Mouse (Mus musculus): ENCODE measurements around the gene Fam126b. TPM values are rescaled to one million over a fixed set of nuclear protein-coding genes. Genes with fewer than 3 reads are reported as not detected.
"Not testable (repeated sequence)": the region's sequence is repeated elsewhere in the genome, so short reads cannot be mapped to it uniquely, and the experiment has no call there.

The Fam126b gene
- polyA plus RNA-seq, 1 experiment from 2014 or later, result 8.4 TPM

GRCm38 (mm10) chr1:58562455-58562854, 23.7 kb downstream of the Fam126b start:
- no peak overlapping the region for H3K9ac ChIP-seq (ENCODE audit: low read depth, low read length)
- 88% methylated on average over 1 of the region's 1 CpGs for WGBS
- H3K9me3 ChIP-seq (ENCODE audit: control insufficient read depth, low read length), result no peaks in the 10 kb centered on the region
- ATAC-seq (ENCODE audit: low read depth) (no peak), DNase-seq (ENCODE audit: low spot score) (peak; percentile 5)
- 0 out of 2 replicates have a peak, but pooled peaks cover 11% of the 10 kb centered on the region for H3K36me3 ChIP-seq (ENCODE audit: control insufficient read depth, insufficient read depth, low read length)
- H3K4me1 ChIP-seq (ENCODE audit: control insufficient read depth, insufficient read depth, low read length), result no peaks in the 10 kb centered on the region
- no peak overlapping the region for H3K27ac ChIP-seq (replicated peaks; ENCODE audit: low read depth, low read length)
- H3K27me3 ChIP-seq (replicated peaks; ENCODE audit: control insufficient read depth, insufficient read depth, low read length), result no peaks in the 10 kb centered on the region
- no peak overlapping the region for H3K4me2 ChIP-seq (ENCODE audit: low read depth, low read length)
- H3K4me3 ChIP-seq (ENCODE audit: low read depth, low read length), result no peak overlapping the region

GRCm38 (mm10) chr1:58560370-58560769, 25.8 kb downstream of the Fam126b start:
- WGBS, result 85% methylated on average over 6 of the region's 6 CpGs
- 0 out of 2 replicates have a peak, but pooled peaks cover 18% of the 10 kb centered on the region for H3K36me3 ChIP-seq (ENCODE audit: control insufficient read depth, insufficient read depth, low read length)
- not testable (repeated sequence) for H3K9me3 ChIP-seq (ENCODE audit: control insufficient read depth, low read length); DNase-seq (ENCODE audit: low spot score); H3K27me3 ChIP-seq (replicated peaks; ENCODE audit: control insufficient read depth, insufficient read depth, low read length); H3K4me3 ChIP-seq (ENCODE audit: low read depth, low read length); H3K27ac ChIP-seq (replicated peaks; ENCODE audit: low read depth, low read length); H3K9ac ChIP-seq (ENCODE audit: low read depth, low read length); H3K4me2 ChIP-seq (ENCODE audit: low read depth, low read length); ATAC-seq (ENCODE audit: low read depth); H3K4me1 ChIP-seq (ENCODE audit: control insufficient read depth, insufficient read depth, low read length)

GRCm38 (mm10) chr1:58541386-58541785, 44.7 kb downstream of the Fam126b start:
- H3K36me3 ChIP-seq (ENCODE audit: control insufficient read depth, insufficient read depth, low read length), result peaks cover 60% of the 10 kb centered on the region
- ATAC-seq (ENCODE audit: low read depth), result no peak
- no peak overlapping the region for H3K4me3 ChIP-seq (ENCODE audit: low read depth, low read length)
- WGBS, result 79% methylated on average over 1 of the region's 1 CpGs
- H3K9me3 ChIP-seq (ENCODE audit: control insufficient read depth, low read length), result no peaks in the 10 kb centered on the region
- H3K9ac ChIP-seq (ENCODE audit: low read depth, low read length), result no peak overlapping the region
- DNase-seq (ENCODE audit: low spot score), result no peak
- H3K27me3 ChIP-seq (replicated peaks; ENCODE audit: control insufficient read depth, insufficient read depth, low read length), result no peaks in the 10 kb centered on the region
- H3K4me2 ChIP-seq (ENCODE audit: low read depth, low read length), result no peak overlapping the region
- no peaks in the 10 kb centered on the region for H3K4me1 ChIP-seq (ENCODE audit: control insufficient read depth, insufficient read depth, low read length)
- no peak overlapping the region for H3K27ac ChIP-seq (replicated peaks; ENCODE audit: low read depth, low read length)

- Histone ChIP-seq H3K4me2 (ENCODE audit: low read depth, low read length) (no peak overlapping the region), H3K27me3 (replicated peaks; ENCODE audit: control insufficient read depth, insufficient read depth, low read length) (no peaks in the 10 kb centered on the region), H3K9me3 (ENCODE audit: control insufficient read depth, low read length) (peaks cover 65% of the 10 kb centered on the region), H3K4me3 (ENCODE audit: low read depth, low read length) (no peak overlapping the region), H3K27ac (replicated peaks; ENCODE audit: low read depth, low read length) (no peak overlapping the region), H3K4me1 (ENCODE audit: control insufficient read depth, insufficient read depth, low read length) (peaks cover 11% of the 10 kb centered on the region), H3K9ac (ENCODE audit: low read depth, low read length) (no peak overlapping the region), H3K36me3 (ENCODE audit: control insufficient read depth, insufficient read depth, low read length) (no peaks in the 10 kb centered on the region; the same call in 1 of the 2 replicates)
- 96% methylated on average over 3 of the region's 3 CpGs for whole genome bisulfite sequencing
- no peak for ATAC-seq (ENCODE audit: low read depth)
- no peak for DNase-seq (ENCODE audit: low spot score)
Observed at GRCm38 (mm10) chr1:58507249-58507648, 78.9 kb downstream of the Fam126b start.

GRCm38 (mm10) chr1:58504577-58505254, 81.4 kb downstream of the Fam126b start, which contains the start of gene Orc2:
Gene Orc2 (minus strand): TSS chr1:58505109.
- peak within 1 kb of the TSS; percentile 81 for H3K4me3 ChIP-seq (ENCODE audit: low read depth, low read length)
- DNase-seq (ENCODE audit: low spot score), result peak; percentile 98
- ATAC-seq (ENCODE audit: low read depth), result peak; percentile 100
- H3K9ac ChIP-seq (ENCODE audit: low read depth, low read length), result peak within 1 kb of the TSS; percentile 87
- peak within 1 kb of the TSS; percentile 71 for H3K4me2 ChIP-seq (ENCODE audit: low read depth, low read length)
- peaks cover 10% of the 10 kb centered on the region for H3K36me3 ChIP-seq (ENCODE audit: control insufficient read depth, insufficient read depth, low read length)
- H3K9me3 ChIP-seq (ENCODE audit: control insufficient read depth, low read length), result peaks cover 42% of the 10 kb centered on the region
- H3K4me1 ChIP-seq (ENCODE audit: control insufficient read depth, insufficient read depth, low read length), result peaks cover 11% of the 10 kb centered on the region
- no peaks in the 10 kb centered on the region for H3K27me3 ChIP-seq (replicated peaks; ENCODE audit: control insufficient read depth, insufficient read depth, low read length)
- under 1% methylated on average over 56 of the region's 64 CpGs for WGBS
- H3K27ac ChIP-seq (replicated peaks; ENCODE audit: low read depth, low read length), result peak within 1 kb of the TSS; percentile 78

GRCm38 (mm10) chr1:58503793-58504370, 82.2 kb downstream of the Fam126b start:
- peak overlapping the region; percentile 71 for H3K4me2 ChIP-seq (ENCODE audit: low read depth, low read length)
- H3K4me1 ChIP-seq (ENCODE audit: control insufficient read depth, insufficient read depth, low read length), result peaks cover 11% of the 10 kb centered on the region
- H3K36me3 ChIP-seq (ENCODE audit: control insufficient read depth, insufficient read depth, low read length), result peaks cover 18% of the 10 kb centered on the region
- peaks cover 34% of the 10 kb centered on the region for H3K9me3 ChIP-seq (ENCODE audit: control insufficient read depth, low read length)
- H3K27ac ChIP-seq (replicated peaks; ENCODE audit: low read depth, low read length), result peak overlapping the region; percentile 78; the same call in 1 of the 2 replicates
- ATAC-seq (ENCODE audit: low read depth), result no peak
- peak overlapping the region; percentile 87 for H3K9ac ChIP-seq (ENCODE audit: low read depth, low read length)
- peak overlapping the region; percentile 81 for H3K4me3 ChIP-seq (ENCODE audit: low read depth, low read length)
- WGBS, result 27% methylated on average over 9 of the region's 9 CpGs
- DNase-seq (ENCODE audit: low spot score), result no peak
- no peaks in the 10 kb centered on the region for H3K27me3 ChIP-seq (replicated peaks; ENCODE audit: control insufficient read depth, insufficient read depth, low read length)

- Histone ChIP-seq H3K27me3 (replicated peaks; ENCODE audit: control insufficient read depth, insufficient read depth, low read length) (no peaks in the 10 kb centered on the region), H3K36me3 (ENCODE audit: control insufficient read depth, insufficient read depth, low read length) (peaks cover 25% of the 10 kb centered on the region), H3K4me3 (ENCODE audit: low read depth, low read length) (peak overlapping the region; percentile 81; the same call in 1 of the 2 replicates), H3K27ac (replicated peaks; ENCODE audit: low read depth, low read length) (no peak overlapping the region), H3K4me2 (ENCODE audit: low read depth, low read length) (peak overlapping the region; percentile 71; the same call in 1 of the 2 replicates), H3K9me3 (ENCODE audit: control insufficient read depth, low read length) (peaks cover 26% of the 10 kb centered on the region), H3K4me1 (ENCODE audit: control insufficient read depth, insufficient read depth, low read length) (peaks cover 11% of the 10 kb centered on the region), H3K9ac (ENCODE audit: low read depth, low read length) (peak overlapping the region; percentile 87; the same call in 1 of the 2 replicates)
- no peak for DNase-seq (ENCODE audit: low spot score)
- ATAC-seq (ENCODE audit: low read depth), result no peak
Observed at GRCm38 (mm10) chr1:58503134-58503533, 83.0 kb downstream of the Fam126b start.

GRCm38 (mm10) chr1:58498758-58499157, 87.4 kb downstream of the Fam126b start:
- Histone ChIP-seq H3K36me3 (ENCODE audit: control insufficient read depth, insufficient read depth, low read length) (peaks cover 60% of the 10 kb centered on the region), H3K4me3 (ENCODE audit: low read depth, low read length) (no peak overlapping the region), H3K4me1 (ENCODE audit: control insufficient read depth, insufficient read depth, low read length) (peaks cover 10% of the 10 kb centered on the region), H3K4me2 (ENCODE audit: low read depth, low read length) (no peak overlapping the region), H3K27ac (replicated peaks; ENCODE audit: low read depth, low read length) (no peak overlapping the region), H3K9ac (ENCODE audit: low read depth, low read length) (no peak overlapping the region), H3K27me3 (replicated peaks; ENCODE audit: control insufficient read depth, insufficient read depth, low read length) (no peaks in the 10 kb centered on the region), H3K9me3 (ENCODE audit: control insufficient read depth, low read length) (no peaks in the 10 kb centered on the region)
- DNase-seq (ENCODE audit: low spot score) (no peak), ATAC-seq (ENCODE audit: low read depth) (no peak)
- WGBS, result 98% methylated on average over 1 of the region's 1 CpGs
